Mouse (Mus musculus) lung, embryonic 14.5 days (tissue): ENCODE results near the gene Gm10277. TPM values are rescaled to one million over a fixed set of nuclear protein-coding genes. Genes with fewer than 3 reads are reported as not detected.
A peak's percentile ranks its signal among the peaks of the same experiment; 100 is the strongest.
"Not testable (repeated sequence)": the region's sequence is repeated elsewhere in the genome, so short reads cannot be mapped to it uniquely, and the experiment has no call there.

Experiments
- ATAC-seq: fragments of 200-750 bp; cut with Nextera tagmentation; 2 replicates; pipeline ENCODE4 v1.8.0; 2017; ENCODE audit warnings: mild to moderate bottlenecking, moderate TSS enrichment, moderate library complexity; ENCODE audit not compliant: insufficient read depth
- DNase-seq: peaks from one replicate; pipeline ENCODE4 v3.0.0-alpha.2; 2015
- H3K27ac ChIP-seq: fragments of 300-500 bp; sonication (generic); 2 replicates; pipeline ENCODE4 v1.5.1; 2014; ENCODE audit warnings: low read depth, mild to moderate bottlenecking, moderate library complexity
- H3K27me3 ChIP-seq: fragments of 300-500 bp; sonication (generic); 2 replicates; pipeline ENCODE4 v1.6.1; 2014; ENCODE audit warnings: low read length, control low read depth; ENCODE audit not compliant: insufficient read depth
- H3K36me3 ChIP-seq: fragments of 300-500 bp; sonication (generic); 2 replicates; pipeline ENCODE4 v1.6.1; 2014; ENCODE audit warnings: control low read depth; ENCODE audit not compliant: insufficient read depth
- H3K4me1 ChIP-seq: fragments of 300-500 bp; sonication (generic); 2 replicates; pipeline ENCODE4 v1.6.1; 2014; ENCODE audit warnings: antibody characterized with exemption, control low read depth; ENCODE audit not compliant: insufficient read depth
- H3K4me2 ChIP-seq: fragments of 300-500 bp; sonication (generic); 2 replicates; pipeline ENCODE4 v1.6.1; 2014; ENCODE audit warnings: mild to moderate bottlenecking
- H3K4me3 ChIP-seq: fragments of 300-500 bp; sonication (generic); 2 replicates; pipeline ENCODE4 v1.5.1; 2014; ENCODE audit warnings: low read depth, low read length
- H3K9ac ChIP-seq: fragments of 300-500 bp; sonication (generic); 2 replicates; pipeline ENCODE4 v1.6.1; 2014
- H3K9me3 ChIP-seq: fragments of 300-500 bp; sonication (generic); 2 replicates; pipeline ENCODE4 v1.6.1; 2016; ENCODE audit warnings: low read depth, low read length, control low read depth
- CTCF ChIP-seq: IDR thresholded peaks from 2 replicates; pipeline ENCODE4 v1.5.1; 2016; ENCODE audit warnings: antibody characterized with exemption, low read depth
- whole genome bisulfite sequencing: fragments of 180-500 bp; shearing (Covaris S2); extraction: QIAGEN DNeasy Blood & Tissue Kit; methylation state at CpG from one replicate; pipeline ENCODE4 v1.1.7; 2014; 5-methylcytosine and 5-hydroxymethylcytosine counted together
- polyA plus RNA-seq: library from polyadenylated mRNA; unstranded; fragments of >200 nt; fragmentation: Nextera tagmentation; extraction: Ambion mirVana; gene quantifications from 2 replicates; pipeline ENCODE4 v1.2.1, GENCODE M21; 2014

Gm10277 gene
- polyA plus RNA-seq, 1 experiment from 2014 or later: 1.5 TPM

DNA sequence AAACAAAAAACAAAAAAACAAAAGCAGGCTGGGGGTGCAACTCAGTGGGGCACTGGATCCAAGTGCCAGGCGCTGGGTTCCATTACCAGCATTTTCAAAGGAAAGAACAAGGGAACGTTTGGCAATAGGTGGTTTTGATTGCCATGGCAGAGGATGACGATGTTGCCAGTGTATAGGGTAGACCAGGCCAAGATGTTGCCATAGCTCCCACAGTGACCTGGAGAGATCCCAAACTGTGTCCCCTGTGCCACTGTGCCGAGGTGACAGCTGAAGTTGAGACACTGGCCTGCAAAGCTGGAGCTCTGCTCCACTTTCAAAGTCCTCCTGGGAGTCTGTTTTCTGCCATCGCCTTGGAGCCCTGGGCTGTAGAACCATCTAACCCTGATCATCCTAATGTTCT is 38.6 kb downstream of the Gm10277 start:
- H3K27me3 ChIP-seq: no peaks in the 10 kb centered on the region
- no peaks in the 10 kb centered on the region for H3K9me3 ChIP-seq
- TF ChIP-seq CTCF: no peak
- no peaks in the 10 kb centered on the region for H3K36me3 ChIP-seq
- H3K4me2 ChIP-seq: no peak overlapping the region
- no peaks in the 10 kb centered on the region for H3K4me1 ChIP-seq
- no peak overlapping the region for H3K4me3 ChIP-seq
- ATAC-seq (no peak), DNase-seq (no peak)
- H3K9ac ChIP-seq: no peak overlapping the region
- no peak overlapping the region for H3K27ac ChIP-seq
- WGBS: 74% methylated on average over 5 of the region's 5 CpGs

DNA sequence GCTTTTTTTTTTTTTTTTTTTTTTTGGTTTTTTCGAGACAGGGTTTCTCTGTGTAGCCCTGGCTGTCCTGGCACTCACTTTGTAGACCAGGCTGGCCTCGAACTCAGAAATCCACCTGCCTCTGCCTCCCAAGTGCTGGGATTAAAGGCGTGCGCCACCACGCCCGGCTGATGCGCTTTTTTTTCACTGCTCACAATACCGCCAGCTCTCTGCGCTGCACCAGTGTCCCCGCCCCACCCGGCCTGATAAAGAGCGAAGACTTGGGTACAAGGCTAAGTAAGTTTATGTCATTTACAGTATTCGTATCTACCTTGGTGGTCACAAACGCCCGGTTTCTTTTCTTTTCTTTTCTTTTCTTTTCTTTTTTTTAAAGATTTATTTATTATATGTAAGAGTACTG is 40.4 kb downstream of the Gm10277 start:
- not testable (repeated sequence) for H3K9me3 ChIP-seq, H3K9ac ChIP-seq, H3K4me3 ChIP-seq, H3K27ac ChIP-seq, H3K4me1 ChIP-seq, H3K27me3 ChIP-seq, DNase-seq, H3K36me3 ChIP-seq, H3K4me2 ChIP-seq, ATAC-seq
- WGBS: 94% methylated on average over 13 of the region's 15 CpGs

DNA sequence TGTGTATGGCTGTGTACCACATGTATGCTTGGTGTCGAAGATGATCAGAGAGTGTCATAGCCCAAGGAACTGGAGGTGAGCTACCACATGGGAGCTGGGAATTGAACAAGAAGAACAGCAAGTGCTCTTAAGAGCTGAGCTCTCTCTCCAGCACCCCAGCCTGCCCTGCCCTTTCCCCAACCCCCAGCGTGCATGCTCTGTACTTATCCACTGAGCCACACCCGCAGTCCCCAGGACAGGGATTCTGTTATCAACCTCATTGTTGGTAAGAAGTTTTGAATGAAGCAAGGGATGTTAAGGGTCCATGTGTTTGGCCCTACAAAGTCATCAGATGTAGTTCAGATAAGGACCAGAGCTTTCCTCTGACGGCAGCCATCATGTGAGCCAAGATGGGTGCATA is 40.9 kb downstream of the Gm10277 start:
- 78% methylated on average over 4 of the region's 4 CpGs for WGBS
- ATAC-seq: no peak
- H3K4me1 ChIP-seq: no peaks in the 10 kb centered on the region

DNA sequence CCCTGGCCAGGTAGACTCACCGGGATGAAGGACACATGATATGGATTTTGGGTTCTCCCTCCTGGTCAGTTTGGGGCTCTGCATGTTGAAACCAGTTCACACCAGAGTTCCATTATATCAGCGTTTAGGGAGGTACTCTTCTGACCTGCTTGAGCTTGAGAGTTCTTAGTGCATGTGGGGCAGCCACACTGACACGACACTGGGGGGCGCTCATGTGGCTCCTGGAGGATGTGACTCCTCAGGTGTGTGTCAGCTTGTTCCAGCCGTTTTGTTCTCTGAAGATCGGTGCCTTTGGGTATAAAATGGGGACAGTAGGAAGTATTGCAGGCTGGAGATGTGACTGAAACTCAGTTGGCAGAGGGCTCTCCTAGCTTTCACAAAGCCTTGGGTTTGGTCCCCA is 43.6 kb downstream of the Gm10277 start:
- peak; percentile 41 for TF ChIP-seq CTCF
- Histone ChIP-seq H3K27me3 (no peaks in the 10 kb centered on the region), H3K4me1 (no peaks in the 10 kb centered on the region), H3K4me2 (no peak overlapping the region), H3K9me3 (no peaks in the 10 kb centered on the region), H3K27ac (no peak overlapping the region), H3K4me3 (no peak overlapping the region), H3K36me3 (no peaks in the 10 kb centered on the region), H3K9ac (no peak overlapping the region)
- ATAC-seq (no peak), DNase-seq (no peak)
- 40% methylated on average over 6 of the region's 6 CpGs for WGBS

More for the DNA sequence above, 40.9 kb downstream of the Gm10277 start:
- H3K4me2 ChIP-seq: no peak overlapping the region
- H3K4me3 ChIP-seq: no peak overlapping the region
- H3K9ac ChIP-seq: no peak overlapping the region
- TF ChIP-seq CTCF: no peak
- no peaks in the 10 kb centered on the region for H3K9me3 ChIP-seq
- H3K36me3 ChIP-seq: no peaks in the 10 kb centered on the region
- no peaks in the 10 kb centered on the region for H3K27me3 ChIP-seq
- no peak overlapping the region for H3K27ac ChIP-seq
- DNase-seq: no peak

DNA sequence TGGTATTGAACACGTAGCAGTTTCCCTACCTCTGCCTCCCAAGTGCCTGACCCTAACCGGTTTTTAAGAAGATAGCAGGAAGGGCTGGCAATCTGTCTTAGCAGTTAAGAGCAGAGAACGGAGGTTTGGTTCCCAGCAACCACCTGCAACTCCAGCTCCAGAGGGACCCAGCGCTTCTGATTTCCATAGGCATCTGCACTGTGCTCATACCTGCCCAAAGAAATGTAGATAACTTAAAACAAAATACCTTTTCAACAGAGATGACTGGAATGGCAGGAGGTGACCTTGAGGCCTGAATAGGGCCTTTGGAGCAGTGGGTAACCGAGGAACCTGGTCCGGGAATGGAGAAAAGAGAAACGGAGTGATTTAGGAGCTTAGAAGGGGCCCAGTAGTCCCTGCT is 49.0 kb downstream of the Gm10277 start:
- H3K4me2 ChIP-seq: no peak overlapping the region
- TF ChIP-seq CTCF: no peak
- WGBS: 50% methylated on average over 7 of the region's 7 CpGs
- no peak overlapping the region for H3K27ac ChIP-seq
- ATAC-seq: no peak
- no peak overlapping the region for H3K4me3 ChIP-seq
- DNase-seq: no peak
- H3K36me3 ChIP-seq: no peaks in the 10 kb centered on the region
- H3K4me1 ChIP-seq: no peaks in the 10 kb centered on the region
- H3K27me3 ChIP-seq: no peaks in the 10 kb centered on the region
- H3K9me3 ChIP-seq: no peaks in the 10 kb centered on the region
- no peak overlapping the region for H3K9ac ChIP-seq

DNA sequence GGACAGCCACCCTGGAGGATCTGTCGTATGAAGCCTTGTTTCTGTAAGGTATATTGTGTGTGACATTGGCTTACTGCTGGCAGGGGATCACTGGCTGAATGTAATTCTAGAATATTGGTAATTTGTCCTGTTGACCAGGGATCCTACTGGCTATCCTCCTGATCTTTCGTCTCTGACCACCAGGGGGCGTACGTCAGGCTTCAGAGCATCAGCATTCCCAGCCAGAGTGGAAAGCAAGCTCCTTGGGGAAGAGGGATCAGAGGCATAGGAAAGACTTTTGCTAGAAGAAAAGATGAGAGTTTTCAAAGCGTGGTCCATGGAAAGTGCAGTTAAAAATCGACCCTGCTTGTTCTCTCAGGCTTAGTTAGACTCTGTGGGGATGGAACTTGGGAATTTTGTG is 50.3 kb downstream of the Gm10277 start:
- ATAC-seq (no peak), DNase-seq (peak; percentile 95)
- H3K36me3 ChIP-seq: no peaks in the 10 kb centered on the region
- H3K9me3 ChIP-seq: no peaks in the 10 kb centered on the region
- no peaks in the 10 kb centered on the region for H3K27me3 ChIP-seq
- H3K4me2 ChIP-seq: no peak overlapping the region
- no peaks in the 10 kb centered on the region for H3K4me1 ChIP-seq
- H3K27ac ChIP-seq: no peak overlapping the region
- H3K4me3 ChIP-seq: no peak overlapping the region
- H3K9ac ChIP-seq: no peak overlapping the region
- TF ChIP-seq CTCF: peak; percentile 97
- under 1% methylated on average over 6 of the region's 6 CpGs for WGBS

Other genes with a start within 250 kb of the Gm10277 start
- 20.8 TPM in 2 replicates for gene Taok1, start 179.9 kb downstream of the Gm10277 start, polyA plus RNA-seq
- 6.5 and 7.5 TPM in 2 replicates for gene Nufip2, start 101.6 kb downstream of the Gm10277 start, polyA plus RNA-seq
- gene Cryba1, start 62.5 kb downstream of the Gm10277 start, polyA plus RNA-seq: not detected in 2 replicates
- 32.2 and 35.0 TPM in 2 replicates for gene Myo18a, start 24.5 kb downstream of the Gm10277 start, polyA plus RNA-seq
- gene Pipox, start 106.3 kb upstream of the Gm10277 start, polyA plus RNA-seq: 0.88 and 1.6 TPM in 2 replicates
- gene Sez6, start 143.1 kb upstream of the Gm10277 start, polyA plus RNA-seq: 0.05 and 0.22 TPM in 2 replicates
- gene Phf12, start 195.0 kb upstream of the Gm10277 start, polyA plus RNA-seq: 15.9 and 20.6 TPM in 2 replicates
- 17.7 and 22.7 TPM in 2 replicates for gene Dhrs13, start 244.5 kb upstream of the Gm10277 start, polyA plus RNA-seq